Mouse (Mus musculus): ENCODE data around the gene Spast.
A peak's percentile ranks its signal among the peaks of the same experiment; 100 is the strongest.
"Not testable (repeated sequence)": the region's sequence is repeated elsewhere in the genome, so short reads cannot be mapped to it uniquely, and the experiment has no call there.

Gene Spast

GRCm38 (mm10) chr17:74323844-74324243, 14.9 kb upstream of the Spast start, which contains the start of gene Dpy30:
Gene Dpy30, minus strand, starts transcription at chr17:74323944.
- DNase-seq (ENCODE audit: extremely low read depth, low read depth, low spot score): no peak

GRCm38 (mm10) chr17:74327195-74327594, 11.6 kb upstream of the Spast start:
- not testable (repeated sequence) for DNase-seq (ENCODE audit: extremely low read depth, low read depth, low spot score)

- not testable (repeated sequence) for DNase-seq (ENCODE audit: extremely low read depth, low read depth, low spot score)
Measured at GRCm38 (mm10) chr17:74328146-74328545, 10.6 kb upstream of the Spast start.

GRCm38 (mm10) chr17:74331049-74331676, 7.6 kb upstream of the Spast start:
- no peak for DNase-seq (ENCODE audit: extremely low read depth, low read depth, low spot score)

GRCm38 (mm10) chr17:74338225-74338931, 409 bp upstream of the Spast start:
- DNase-seq (ENCODE audit: extremely low read depth, low read depth, low spot score): peak; percentile 25

GRCm38 (mm10) chr17:74341151-74341550, 2.4 kb downstream of the Spast start:
- no peak for DNase-seq (ENCODE audit: extremely low read depth, low read depth, low spot score)

GRCm38 (mm10) chr17:74363592-74363991, 24.8 kb downstream of the Spast start:
- no peak for DNase-seq (ENCODE audit: extremely low read depth, low read depth, low spot score)

GRCm38 (mm10) chr17:74376916-74377315, 38.1 kb downstream of the Spast start:
- peak; percentile 31 for DNase-seq (ENCODE audit: extremely low read depth, low read depth, low spot score)

- DNase-seq (ENCODE audit: extremely low read depth, low read depth, low spot score): no peak
Measured at GRCm38 (mm10) chr17:74386657-74387056, 47.9 kb downstream of the Spast start.

- no peak for DNase-seq (ENCODE audit: extremely low read depth, low read depth, low spot score)
Measured at GRCm38 (mm10) chr17:74389847-74390246, 51.1 kb downstream of the Spast start.

- DNase-seq (ENCODE audit: extremely low read depth, low read depth, low spot score): no peak
Measured at GRCm38 (mm10) chr17:74394381-74394780, 55.6 kb downstream of the Spast start.

- no peak for DNase-seq (ENCODE audit: extremely low read depth, low read depth, low spot score)
Measured at GRCm38 (mm10) chr17:74394855-74395254, 56.1 kb downstream of the Spast start.

GRCm38 (mm10) chr17:74395383-74396065, 56.7 kb downstream of the Spast start, which contains the start of gene Slc30a6:
Gene Slc30a6, plus strand, starts transcription at chr17:74395608.
- peak; percentile 58 for DNase-seq (ENCODE audit: extremely low read depth, low read depth, low spot score)

- no peak for DNase-seq (ENCODE audit: extremely low read depth, low read depth, low spot score)
Measured at GRCm38 (mm10) chr17:74396766-74397165, 58.0 kb downstream of the Spast start.

GRCm38 (mm10) chr17:74397173-74397572, 58.4 kb downstream of the Spast start:
- no peak for DNase-seq (ENCODE audit: extremely low read depth, low read depth, low spot score)

- DNase-seq (ENCODE audit: extremely low read depth, low read depth, low spot score): no peak
Measured at GRCm38 (mm10) chr17:74402486-74403222, 63.9 kb downstream of the Spast start.

- no peak for DNase-seq (ENCODE audit: extremely low read depth, low read depth, low spot score)
Measured at GRCm38 (mm10) chr17:74406487-74406886, 67.7 kb downstream of the Spast start.

GRCm38 (mm10) chr17:74409722-74410121, 70.9 kb downstream of the Spast start:
- DNase-seq (ENCODE audit: extremely low read depth, low read depth, low spot score): peak; percentile 13

- no peak for DNase-seq (ENCODE audit: extremely low read depth, low read depth, low spot score)
Measured at GRCm38 (mm10) chr17:74413324-74413723, 74.5 kb downstream of the Spast start.

- no peak for DNase-seq (ENCODE audit: extremely low read depth, low read depth, low spot score)
Measured at GRCm38 (mm10) chr17:74414671-74415070, 75.9 kb downstream of the Spast start.

- DNase-seq (ENCODE audit: extremely low read depth, low read depth, low spot score): no peak
Measured at GRCm38 (mm10) chr17:74416841-74417360, 78.1 kb downstream of the Spast start.
